Mouse (Mus musculus) heart, adult 9 months (tissue): Measurements from ENCODE around the gene Cux1.
A peak's percentile ranks its signal among the peaks of the same experiment; 100 is the strongest.

Experiments used
- DNase-seq, 2 experiments: peaks; one replicate each; pipeline ENCODE4 v3.0.0; 2022; ENCODE audit warnings: low spot score in 2 of 2

Gene Cux1

DNA sequence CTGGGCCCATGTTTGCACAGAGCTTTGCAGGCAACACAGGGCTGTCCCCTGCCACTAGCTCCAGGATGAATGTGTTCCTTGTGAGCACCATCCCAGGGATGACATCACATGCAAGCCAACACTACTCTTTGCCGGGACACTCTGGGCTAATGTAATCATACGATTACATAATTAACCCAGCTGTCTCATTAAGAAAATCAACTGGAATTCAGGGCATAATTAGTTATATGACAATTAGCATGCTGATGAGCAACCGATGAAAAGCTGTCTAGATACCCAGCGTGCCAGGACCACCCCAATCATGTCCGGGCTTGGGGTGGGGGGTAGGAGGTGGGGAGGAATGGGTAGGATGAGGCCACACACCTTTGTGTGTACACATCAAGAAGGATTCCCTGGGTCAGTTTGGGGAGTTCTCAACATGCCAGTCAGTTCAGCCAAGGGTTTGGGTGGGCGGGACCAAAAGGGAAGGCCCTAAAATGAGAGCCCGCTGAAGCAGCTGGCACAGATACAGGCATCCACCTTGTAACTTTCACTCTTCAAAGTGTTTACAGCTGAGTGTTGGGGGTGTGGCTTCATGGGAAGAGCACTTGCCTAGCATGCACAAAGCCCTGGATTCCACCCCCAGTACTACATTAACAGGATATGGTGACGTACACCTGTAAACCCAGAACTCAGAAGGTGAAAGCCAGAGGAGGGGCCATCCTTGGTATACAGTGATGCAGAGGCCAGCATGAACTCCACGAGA, 184.9 kb downstream of the Cux1 start:
- no peak for DNase-seq

DNA sequence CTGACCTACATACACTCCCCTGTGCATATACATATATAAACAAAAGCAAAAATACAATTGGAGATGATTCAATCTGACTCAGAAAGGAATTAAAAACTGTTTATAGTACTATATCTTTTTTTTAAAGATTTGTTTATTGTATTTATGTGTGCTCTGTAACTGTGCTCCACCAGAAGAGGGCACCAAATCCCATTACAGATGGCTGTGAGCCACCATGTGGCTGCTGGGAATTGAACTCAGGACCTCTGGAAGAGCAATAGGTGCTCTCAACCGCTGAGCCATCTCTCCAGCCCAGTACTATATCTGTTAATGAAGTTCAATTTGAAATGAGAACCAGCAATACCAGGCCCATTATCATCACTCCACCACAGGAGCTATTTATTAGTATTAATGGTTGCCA, 187.9 kb downstream of the Cux1 start:
- no peak for DNase-seq

DNA sequence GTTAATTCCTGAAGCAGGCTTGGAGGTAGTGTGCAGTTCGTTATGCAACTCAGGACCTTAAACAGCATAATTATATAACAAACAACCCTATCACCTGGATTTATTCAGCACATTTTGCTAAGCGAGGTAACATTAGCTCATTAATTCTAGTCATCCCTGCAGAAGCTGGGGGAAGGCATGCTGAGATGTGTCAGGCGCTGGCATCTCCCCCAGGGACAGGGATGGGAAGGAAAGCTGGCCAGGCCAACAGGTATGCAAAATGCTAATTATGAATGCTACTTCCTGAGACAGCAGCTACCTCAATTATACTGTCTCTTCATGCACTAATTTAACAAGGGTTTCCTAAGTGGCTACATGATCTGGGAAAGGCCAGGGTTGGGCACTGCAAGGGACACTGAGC, 190.2 kb downstream of the Cux1 start:
- DNase-seq, result no peak

DNA sequence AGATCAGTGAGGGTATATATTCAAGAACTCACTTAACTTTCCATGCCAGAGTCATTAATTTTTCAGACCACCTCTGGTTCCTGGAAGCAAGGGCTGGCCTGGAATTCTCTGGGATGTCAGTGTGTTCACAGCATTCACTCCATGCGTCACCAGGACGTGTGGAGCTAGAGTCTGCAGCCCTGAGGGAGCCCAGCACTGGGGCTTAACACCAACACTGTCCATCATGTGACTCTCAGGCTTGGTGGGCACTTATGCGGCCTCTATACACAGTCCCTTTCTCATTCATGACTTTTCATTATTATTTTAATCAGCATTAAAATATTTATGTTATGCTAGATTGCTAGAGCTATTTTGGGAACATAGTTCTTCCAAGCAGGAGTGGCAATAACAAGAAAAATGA, 191.9 kb downstream of the Cux1 start:
- DNase-seq, result no peak

DNA sequence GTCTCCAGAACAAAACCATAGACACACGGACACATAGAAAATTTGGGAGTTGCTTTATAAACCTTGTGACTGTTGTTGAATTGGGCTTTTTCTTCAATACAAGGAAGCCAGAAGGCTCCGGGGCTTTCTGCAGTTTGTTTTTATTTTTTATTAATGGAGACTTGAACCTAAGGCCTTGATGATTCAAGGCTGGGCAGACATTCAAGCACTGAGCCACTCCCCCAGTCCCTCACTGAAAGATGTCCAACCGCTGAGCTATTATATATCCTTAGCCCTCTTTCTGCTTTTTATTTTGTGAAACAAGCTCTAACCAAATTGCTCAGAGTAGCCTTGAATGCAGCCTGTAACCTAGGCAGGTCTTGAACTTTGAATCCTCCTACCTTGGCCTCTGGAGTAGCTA, 195.0 kb downstream of the Cux1 start:
- DNase-seq, result no peak

DNA sequence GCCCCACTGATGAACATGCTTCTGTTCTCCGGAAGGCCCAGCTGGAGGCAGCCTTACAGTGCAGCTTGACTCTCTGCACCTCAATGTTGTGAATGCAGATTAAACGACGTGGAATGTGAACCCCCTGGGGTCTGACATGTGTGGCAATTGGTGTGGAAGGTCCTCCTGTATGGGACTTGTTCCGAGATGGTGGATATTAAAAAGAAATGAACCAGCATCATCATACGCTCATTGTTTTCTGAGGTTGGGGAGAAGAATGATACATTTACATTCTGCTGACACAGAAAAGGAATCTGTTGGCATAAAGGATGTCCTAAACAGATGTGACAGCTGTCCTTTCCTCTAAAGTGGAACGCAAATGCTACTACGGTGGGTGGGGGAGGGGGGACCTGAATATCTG, 203.9 kb downstream of the Cux1 start:
- DNase-seq, result no peak

DNA sequence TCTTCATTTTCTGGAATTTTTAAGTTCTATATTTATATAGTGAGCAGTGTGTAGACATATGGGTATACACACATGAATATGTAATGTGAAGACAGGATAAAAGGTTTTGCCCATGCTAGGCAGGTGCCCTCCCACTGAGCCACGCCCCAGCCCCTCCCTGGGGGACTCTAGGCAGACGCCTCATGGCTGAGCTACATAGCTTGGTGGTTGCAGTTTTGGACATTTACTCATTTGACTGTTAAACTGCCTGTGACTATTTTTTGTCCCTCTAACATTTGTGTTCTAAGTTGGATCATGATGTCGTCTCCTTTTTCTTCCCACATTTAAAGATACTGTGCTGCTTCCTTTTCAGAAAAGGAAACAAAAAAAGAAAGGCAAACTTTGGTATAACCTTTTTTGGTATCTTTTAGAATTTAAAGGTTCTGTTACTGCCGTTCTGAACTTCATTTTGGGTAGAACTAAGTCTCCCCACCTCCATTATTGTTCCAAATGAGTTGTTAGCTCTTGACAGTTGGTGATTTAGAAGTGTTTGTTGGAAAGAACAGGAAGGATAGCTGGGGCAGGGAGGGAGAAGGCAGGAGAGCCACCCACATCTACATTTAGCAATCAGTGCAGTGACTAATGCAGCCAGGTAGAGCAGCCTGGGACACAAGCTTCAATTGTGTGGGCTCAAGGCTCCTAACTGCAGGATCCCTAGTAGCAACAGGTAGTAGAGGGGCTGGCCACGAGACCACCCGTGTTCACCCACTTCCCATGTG, 204.6 kb downstream of the Cux1 start:
- no peak for DNase-seq

DNA sequence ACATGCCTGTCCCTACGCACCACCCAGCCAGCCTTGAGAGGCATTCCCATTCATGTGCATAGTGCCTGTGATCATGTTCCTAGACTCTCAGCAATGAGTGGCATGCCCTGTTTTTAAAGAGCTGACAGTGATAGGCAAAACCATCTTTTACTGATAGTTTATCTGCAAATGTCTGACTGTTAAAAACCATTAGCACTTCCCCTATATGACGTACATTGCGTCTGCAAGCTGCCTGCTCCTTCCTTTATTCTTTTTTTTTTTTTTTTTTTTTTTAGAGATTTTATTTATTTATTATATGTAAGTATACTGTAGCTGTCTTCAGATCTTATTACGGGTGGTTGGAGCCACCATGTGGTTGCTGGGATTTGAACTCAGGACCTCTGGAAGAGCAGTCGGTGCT, 205.3 kb downstream of the Cux1 start:
- no peak for DNase-seq

DNA sequence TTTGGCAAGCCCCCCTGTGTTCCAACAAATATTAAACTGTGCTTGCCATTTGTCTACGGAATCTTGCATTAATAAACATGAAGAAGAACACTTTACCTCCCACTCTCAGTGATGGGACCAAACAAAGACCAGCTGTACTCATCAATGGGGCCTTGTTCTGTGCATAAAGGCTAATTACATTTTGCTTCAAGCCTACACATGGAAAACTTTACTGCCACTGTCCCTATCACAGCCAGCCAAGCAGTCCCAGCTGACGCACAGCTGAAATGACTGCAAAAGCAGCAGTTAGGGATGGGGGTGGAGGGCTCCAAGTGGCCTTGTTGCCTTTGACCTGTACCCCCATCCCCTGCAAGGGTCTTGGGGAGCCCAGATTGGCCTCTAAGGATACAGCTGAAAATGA, 210.1 kb downstream of the Cux1 start:
- DNase-seq, result no peak

DNA sequence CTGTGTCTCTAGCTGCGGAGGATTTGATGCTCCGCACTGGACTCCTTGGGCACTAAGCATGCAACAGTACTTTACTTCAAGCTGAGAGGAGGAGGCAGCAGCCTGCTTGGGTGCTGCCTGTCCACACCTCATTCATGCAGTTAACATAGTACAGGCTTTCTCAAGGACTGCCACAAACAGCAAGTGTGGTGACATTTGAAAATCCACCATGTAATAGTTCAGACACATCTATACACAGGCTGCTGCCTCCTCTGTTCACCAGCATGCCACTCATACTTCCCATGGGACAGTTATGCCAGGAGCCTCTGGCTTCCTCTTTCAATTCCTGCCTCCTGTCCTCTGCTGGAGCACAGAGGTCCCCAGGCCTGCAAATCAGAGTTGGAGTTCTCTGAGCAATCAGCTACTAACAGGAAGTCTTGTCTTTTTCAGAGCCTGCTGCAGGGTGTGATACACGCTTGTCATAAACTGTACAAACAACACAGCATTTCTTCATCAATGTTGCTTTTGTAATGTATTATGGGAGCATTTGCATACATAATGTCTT, 211.6 kb downstream of the Cux1 start:
- DNase-seq, result no peak

DNA sequence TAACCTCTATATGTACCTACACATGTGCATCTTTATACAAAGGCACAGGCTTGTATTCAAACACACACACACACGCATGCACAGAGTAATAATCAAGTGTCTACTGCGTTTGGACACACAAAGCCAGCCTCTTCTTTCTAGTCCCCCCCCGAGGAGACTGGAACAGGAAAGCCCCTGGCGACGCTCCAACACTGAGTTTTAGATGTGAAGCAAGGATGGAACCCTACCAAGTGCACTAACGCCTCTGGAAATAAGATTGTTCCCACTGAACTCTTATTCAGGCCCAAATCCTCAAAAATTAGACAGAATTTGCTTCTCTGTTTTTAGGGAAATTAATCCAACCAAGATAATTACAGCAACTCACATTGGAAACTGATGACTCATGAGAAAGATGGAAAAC, 212.6 kb downstream of the Cux1 start:
- DNase-seq, result peak; percentile 11 to 27

DNA sequence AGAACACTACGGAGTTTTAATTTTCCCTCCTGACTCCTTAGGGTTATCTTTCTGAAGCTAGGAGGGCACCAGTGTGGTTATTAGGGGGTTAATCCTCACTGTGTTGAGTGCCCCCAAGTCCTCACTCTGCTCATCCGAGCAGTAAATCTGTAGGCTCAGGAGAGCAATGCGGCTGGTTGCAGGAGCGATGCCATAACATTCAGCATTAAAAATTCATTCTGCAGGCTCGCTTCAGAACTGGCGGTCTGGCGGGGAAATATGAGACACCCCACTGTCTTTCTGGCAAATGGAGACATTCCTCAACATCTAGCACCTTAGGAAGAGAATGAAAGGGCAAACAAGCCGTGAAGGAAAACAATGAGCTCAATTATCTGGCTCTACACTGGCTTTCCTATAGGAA, 214.2 kb downstream of the Cux1 start:
- no peak for DNase-seq

DNA sequence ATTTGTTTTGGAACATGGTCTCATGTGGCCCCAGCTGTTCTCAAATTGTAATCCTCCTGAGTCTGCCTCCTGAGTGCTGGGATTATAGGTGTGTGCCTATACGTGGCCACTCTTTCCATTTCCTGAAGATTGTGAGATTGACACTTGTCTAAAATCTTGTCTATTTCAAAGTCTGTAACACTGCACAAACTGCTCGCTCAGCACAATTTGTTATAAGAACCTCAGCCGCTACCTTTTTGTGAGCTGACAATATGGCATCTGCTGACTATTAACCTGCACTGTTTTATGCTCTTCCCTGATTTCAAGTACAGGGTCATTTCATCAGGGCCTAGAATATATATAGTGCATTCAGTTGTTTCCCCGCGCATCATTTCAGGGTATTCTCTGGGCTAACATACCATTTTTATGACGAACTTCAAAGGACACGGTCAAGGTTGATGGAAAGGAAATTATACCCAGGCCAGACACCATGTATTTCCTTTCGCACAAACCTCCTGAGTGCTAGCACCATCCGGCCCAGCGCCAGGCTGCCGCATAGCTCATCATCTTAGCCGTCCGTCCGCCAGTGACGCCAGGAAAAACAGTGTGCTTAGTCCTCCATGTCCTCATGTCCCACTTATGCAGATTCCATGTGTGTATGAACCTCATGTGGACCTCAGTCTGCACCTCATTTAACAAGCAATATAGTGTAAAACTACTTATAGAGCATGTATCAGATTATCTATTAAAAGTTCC, 224.0 kb downstream of the Cux1 start:
- DNase-seq, result no peak

DNA sequence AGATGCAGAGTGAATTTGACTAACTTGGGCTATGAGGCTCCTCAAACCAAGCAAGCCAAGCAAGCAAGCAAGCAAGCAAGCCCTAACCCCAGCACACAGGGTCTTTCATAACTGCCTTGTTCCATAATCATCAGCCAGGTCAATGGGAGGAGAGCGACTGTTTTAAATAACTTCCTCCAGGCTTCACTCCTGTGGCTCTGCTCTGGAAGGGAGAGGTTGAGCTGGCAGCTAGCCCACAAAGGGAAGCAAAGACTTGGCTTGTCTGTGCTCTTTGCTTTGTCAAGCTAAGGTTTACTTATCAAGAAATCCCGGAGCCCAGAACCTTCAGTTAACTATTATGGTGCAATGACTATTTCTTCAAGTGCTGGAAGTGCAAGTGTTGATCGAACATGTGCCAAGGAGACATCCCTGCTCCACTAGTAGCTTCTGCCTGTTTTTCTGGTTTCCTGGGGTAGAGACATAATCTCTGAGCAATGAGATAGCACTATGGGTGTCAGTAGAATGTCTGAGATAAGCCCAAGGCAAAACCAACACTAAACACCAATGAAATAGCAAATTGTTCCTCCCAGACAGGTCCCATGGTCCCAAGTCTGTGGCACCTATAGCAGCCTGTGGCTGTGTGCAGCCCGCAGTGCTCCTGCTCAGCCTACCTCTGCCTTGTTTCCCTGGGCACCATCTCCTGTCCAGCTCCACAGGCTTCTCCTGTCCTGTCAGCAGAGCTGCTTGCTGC, 230.3 kb downstream of the Cux1 start:
- DNase-seq, result no peak

DNA sequence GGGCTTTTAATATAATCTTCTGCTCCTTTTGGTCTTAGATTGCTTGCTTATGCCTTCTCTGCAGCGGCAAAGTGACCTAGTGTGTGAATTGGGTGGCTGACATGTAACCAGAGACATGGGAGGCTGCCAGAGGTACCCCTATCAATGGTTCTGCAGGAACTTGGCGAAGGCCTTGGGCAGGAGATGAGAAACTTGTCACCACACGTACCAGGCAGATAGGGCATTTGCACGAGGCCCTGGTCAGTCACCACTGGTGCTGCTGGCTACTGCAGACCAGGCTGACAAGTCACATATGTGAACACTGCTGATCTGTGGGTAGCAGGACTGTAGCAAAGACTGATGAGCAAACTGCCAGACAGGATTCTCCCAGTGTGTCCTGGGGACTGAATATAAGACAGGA, 231.6 kb downstream of the Cux1 start:
- peak in 1 of 2 experiments; percentile 32 for DNase-seq

DNA sequence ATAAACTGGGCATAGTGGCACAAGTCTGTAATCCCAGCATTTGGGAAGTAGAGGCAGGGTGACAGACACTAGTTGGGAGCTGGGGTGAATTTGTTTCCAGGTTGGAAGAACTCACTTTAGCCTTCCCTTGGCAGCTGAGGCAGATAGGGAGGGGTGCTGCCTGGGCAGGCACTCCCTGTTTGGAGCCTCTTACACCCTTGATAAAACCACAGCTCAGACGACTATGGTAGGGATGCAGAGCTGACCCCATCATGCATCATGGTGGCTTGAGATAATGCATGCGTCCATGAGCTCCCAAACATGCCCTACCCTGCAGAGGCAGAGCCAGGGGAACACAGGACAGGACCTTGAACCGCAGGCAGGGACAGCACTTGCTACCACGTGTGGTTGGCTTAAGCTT, 232.5 kb downstream of the Cux1 start:
- no peak for DNase-seq

DNA sequence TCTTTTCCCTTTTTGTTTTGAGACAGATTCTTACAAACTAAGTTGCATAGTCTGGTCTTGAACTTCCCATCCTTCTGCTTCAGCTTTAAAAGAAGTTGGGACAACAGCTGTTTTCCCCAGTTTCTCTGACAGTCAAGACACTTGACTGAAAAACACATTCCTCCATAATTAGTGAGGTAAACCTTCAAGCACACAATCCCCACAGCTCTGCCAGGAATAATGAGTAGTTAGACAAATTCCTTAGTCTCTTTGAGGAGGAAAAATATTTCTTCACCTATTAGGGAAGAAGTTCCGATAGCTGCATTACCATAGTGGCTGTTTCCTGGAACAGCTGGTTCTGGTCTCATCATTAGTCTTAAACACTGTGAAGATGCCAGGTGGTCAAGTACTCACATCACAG, 233.2 kb downstream of the Cux1 start:
- no peak for DNase-seq

DNA sequence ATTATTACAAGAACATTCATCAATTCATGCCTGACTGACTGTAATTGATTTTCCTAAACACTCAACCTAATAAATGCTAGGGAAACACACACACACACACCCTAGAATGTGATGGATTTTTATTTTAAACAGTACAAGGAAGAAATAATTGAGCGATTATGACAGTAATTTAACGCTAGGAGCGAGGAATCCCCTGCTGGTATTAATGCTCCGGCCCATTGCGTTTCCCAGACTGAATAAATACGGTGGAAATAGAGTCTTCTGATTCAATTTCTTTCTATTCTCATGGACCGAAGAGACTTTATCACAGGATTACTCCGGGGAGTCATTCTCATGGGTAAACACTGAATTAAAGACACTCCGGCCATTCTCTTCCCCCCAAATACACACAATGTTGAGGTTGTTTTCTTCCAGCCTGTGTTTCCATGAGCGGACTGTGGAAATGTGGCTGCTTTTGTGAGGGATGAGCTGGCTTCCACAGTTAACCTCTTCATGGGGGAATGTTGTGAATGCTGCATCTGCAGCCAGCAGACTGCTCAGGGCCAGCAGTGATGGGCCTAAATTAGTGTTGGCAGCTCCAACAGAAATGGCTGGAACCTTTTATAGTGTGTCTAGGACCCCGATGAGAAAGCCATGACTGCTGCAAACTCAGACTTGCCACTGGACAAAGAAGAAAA, 234.4 kb downstream of the Cux1 start:
- DNase-seq, result no peak

DNA sequence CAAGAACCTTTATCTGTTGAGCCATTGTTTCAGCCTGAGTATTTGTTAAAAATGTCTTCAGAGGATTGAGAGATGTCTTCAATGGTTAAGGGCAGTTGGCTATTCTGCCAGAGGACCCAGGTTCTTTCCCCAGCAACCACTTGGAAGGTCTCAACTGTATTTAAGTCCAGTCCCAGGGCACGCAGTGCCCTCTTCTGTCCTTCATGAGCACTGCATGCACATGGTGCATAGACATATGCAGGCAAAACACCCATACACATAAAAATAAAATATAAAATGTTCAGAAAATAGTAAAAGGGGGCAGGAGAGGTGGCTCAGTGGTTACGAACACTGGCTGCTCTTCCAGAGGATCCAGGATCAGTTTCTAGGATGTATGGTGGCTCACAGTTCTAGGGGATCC, 239.6 kb downstream of the Cux1 start:
- DNase-seq, result no peak

DNA sequence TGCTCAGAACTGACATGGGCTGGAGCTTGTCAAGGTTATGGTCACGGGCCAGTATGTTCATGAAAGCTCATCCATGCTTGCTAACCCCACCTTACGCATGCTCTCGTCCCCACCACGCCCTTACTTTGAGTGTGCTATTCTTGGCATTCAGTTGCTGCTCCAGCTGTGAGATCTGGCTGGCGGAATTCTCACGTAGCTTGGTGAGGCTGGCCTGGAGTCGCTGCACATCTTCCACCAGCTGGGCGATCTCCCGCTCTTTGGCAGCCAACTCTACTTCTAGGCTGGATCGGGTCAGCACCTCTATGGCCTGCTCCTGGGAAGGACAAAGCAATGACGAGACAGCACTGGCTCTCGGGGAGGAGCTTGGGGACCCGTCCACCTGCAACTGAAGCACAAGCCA, 240.7 kb downstream of the Cux1 start:
- peak; percentile 49 to 69 for DNase-seq

DNA sequence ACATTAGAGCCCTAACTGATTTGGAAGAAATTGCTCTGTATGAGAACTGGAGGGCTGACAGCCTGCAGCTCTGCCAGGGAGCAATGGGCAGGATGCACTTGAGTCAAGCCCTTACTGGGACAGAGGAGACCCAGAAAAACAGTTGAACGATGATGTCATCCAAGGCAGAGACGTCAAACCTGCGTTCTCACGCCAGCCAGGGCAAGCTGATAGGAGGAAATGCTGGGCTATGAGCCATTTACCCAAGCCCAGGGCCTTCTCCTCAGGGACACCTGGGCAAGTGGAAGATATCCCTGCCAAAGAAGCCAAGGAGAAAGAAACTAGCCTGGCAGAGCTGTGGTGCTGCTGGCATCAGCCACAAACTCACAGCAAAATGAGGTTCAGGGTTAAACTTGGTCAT, 242.8 kb downstream of the Cux1 start:
- peak; percentile 32 to 66 for DNase-seq
